Mouse (Mus musculus): ENCODE measurements around the gene Zfp473.
"Not testable (repeated sequence)": the region's sequence is repeated elsewhere in the genome, so short reads cannot be mapped to it uniquely, and the experiment has no call there.

The Zfp473 gene

DNA sequence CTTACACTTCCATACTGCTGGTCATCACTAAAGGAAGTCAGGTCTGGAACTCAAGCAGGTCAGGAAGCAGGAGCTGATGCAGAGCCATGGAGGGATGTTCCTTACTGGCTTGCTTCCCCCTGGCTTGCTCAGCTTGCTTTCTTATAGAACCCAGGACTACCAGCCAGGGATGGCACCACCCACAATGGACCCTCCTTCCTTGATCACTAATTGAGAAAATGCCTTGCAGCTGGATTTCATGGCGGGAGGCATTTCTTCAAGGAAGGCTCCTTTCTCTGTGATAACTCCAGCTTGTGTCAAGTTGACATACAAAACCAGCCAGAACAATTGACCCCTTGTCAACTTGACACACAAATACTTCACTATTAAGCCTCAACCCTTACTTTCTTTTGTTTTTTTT lies at the start of gene Zfp473:
Gene Zfp473, minus strand, starts transcription at position 101 of the 400 bp plus-strand sequence.
- DNase-seq (ENCODE audit: low read depth), result not testable (repeated sequence)

DNA sequence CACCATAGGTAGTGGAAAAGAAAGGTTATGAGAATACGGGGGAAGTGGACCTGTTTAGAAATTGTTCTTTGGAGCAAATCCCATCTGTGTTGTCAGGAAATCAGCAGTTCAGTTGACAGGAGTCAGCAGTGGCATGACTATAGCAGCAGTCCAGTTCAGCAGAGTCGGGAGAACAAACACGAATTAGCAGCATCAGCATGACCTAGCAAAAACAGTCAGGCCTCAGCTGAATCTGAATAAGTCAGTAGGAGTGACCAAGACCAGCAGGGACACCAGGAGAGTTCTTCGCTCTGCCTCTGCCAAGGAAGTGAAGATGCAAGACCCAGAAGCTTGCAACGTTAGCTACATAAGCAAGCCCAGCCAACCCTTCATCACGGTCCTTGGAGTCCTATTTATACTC lies 41.9 kb upstream of the Zfp473 start:
- DNase-seq (ENCODE audit: low read depth), result no peak

DNA sequence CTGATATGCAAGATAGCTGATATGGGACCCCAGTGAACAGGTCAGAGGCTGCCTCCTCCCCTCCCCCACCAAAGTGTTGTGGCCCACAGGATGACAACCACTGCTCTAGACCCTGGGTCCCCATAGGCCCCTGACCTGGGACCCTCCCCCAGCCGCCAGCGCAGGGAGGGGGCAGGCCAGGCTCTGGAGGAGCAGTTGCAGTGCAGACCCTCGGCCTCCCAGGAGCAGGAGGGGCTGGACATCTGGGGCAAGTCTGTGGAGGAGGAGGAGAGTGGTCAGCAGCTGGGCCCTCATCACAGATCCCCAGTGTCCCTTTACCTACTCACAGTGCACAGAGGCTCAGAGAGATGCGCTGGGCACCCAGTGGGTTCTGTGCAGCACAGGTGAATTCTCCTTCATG lies 39.2 kb upstream of the Zfp473 start:
- no peak for DNase-seq (ENCODE audit: low read depth)

DNA sequence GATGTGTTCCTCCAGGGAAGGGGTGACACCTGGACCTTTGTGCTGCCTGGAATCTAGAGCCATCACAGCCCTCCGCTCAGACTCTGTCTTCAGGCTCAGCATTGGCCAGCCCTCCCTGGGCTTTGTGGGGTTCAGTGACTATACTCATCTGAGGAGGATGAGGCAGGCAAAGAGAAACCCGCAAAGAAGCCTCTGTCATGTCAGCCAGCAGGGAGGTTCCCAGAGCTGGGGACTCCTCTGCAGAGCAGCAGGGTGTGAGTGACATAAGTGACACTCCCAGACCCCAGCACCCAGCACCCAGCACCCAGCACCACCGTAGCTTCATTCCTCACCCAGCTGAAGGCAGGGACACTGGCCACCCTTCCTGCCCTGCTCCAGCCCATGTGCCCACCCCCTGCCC lies 38.7 kb upstream of the Zfp473 start:
- DNase-seq (ENCODE audit: low read depth), result no peak

DNA sequence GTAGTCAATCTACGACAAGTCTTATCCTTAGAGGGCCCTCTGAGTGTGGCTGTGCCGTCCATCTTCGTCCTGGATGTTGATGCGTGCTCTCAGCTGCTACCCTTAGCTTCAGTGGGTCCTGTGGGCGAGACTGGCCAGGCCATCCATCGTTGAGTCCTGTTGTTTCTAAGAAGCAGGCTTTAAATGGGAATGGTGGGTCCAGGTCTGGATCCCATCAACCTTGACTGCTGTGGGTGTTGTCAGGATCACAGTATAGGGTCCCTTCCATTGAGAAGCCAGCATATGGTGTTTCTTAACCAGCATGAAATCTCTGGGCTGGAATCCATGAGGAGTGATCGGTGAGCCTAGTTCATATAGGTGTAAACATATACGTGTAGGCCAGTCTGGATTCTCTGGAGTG lies 29.3 kb upstream of the Zfp473 start:
- no peak for DNase-seq (ENCODE audit: low read depth)

DNA sequence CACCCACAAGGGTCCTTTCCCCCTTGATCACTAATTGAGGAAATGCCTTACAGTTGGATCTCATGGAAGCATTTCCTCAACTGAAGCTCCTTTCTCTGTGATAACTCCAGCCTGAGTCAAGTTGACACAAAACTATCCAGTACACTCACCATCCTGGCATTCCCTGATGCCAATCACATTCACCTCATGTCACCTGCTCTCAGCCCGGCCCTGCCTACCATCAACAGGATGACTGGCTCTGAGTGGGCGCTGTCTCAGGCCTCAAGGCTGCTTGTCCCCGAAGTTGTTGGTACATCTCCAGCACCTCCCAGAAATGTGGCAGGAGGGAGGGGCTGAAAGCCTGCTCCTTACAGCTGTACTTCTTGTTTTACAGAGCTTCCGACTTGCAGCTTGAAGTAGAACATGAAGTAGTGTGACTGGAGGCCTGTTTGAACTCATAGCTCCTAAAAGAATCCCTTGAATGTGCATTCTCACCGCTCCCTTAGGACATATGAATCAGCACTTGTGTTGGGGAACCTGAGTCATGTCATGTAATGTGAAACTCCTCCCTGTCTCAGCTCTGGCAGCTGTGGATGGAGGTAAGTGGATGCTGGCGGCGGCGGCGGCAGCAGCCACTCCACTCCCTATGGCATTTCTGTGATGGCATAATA lies 26.1 kb upstream of the Zfp473 start:
- no peak for DNase-seq (ENCODE audit: low read depth)

DNA sequence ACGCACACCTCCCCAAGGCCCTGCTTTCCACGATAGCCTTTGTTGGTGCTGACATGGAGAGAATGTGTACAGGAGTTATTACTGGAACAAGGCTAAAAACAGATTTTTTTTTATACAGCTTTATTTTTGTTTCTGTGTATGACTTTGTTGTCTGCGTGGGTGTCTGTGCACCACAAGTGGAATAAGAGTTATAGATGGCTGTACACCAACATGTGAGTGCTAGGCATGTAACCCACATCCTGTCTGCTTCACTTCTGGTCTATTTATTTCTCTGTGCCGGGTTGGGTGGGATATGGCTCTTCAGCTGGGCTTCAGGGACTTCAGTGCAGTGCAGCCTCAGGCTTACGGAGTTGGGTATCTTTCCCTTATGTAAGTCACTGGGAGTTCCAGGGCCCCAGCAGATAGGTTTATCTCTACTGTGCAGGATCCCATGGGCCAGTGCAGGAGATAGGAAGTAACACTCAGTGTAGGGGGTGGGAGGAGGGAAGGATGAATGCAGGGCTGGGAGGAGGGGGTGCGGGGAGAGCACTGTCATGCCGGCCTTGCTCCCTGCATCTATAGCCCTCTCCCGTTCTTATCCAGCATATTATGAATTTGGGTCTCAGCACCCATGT lies 21.8 kb upstream of the Zfp473 start:
- DNase-seq (ENCODE audit: low read depth), result peak; percentile 70

DNA sequence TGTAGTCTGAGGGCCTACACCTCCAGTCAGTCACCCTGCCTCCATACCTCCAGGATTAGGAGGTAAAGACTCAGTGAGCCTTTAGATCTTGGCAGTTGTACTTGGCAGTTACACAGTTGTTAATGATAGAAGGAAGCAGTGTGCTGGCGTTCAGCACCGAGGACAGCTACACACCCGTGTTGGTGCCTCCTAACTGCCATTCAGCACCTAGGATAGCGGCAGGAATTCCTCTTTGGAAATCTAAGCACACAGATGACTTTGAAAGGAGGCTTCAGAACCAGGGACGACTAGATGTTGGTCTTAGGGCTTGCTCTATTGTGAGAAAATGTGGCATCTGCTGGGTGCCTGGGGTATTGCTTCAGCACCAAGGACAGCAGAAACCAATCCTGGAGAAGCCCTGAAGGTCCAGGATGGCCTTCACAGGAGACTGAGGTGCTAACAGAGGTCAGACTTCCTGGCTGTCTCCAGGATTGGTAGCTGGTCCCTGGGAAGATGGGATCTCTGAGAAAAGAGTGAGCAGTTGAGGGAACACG lies 19.3 kb upstream of the Zfp473 start:
- peak; percentile 46 for DNase-seq (ENCODE audit: low read depth)

DNA sequence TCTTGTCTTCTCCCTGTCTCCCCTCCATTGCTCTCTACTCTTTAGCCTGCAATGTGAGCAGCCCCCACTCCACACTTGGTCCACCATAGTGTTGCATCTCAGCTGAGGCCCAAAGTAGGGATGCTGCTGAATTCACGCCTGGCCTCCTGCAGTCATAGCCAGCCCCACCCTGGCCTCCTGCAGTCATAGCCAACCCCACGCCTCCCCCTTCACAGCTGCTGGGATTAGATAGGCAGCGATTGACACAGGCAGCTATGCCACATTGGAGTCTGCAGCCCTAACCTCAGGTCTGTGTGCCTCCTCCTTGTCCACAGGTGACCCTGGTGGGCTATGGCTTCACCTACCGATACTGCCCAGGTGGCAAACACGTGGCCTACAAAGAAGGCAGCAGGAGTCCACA lies 17.3 kb upstream of the Zfp473 start:
- DNase-seq (ENCODE audit: low read depth), result no peak

DNA sequence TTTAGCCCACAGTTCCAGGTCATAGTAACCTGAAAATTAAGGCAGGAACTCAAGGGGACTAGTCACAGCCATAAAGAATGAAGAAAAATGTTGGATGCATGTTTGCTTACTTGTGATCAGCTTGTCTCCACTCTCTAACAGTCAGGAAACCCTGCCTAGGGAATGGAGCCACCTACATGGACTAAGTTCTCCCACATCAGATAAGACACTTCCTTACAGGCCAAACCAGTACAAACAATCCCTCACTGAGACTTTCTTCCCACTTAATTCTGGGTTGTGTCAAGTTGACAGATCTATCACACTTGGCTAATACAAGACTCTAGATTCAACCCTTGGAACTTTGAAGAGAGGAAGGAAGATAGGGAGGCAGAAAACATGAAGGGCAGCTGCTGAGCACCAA lies 9.5 kb upstream of the Zfp473 start:
- no peak for DNase-seq (ENCODE audit: low read depth)

DNA sequence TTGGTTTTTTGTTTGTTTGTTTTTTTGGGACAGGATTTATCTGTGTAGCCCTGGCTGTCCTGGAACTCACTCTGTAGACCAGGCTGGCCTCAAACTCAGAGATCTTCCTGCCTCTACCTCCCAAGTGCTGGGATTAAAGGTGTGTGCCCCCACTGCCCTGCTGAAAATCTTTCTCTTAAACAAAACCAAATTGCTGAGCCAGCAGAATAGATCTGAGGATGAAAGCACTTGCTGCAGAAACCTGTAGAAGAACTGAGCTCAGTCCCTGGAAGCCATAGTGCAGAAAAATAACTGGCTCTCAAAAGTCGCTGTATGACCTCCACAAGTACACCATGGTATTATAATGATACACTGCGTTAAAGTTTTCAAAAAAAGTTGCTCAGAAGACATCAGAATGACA lies 6.3 kb upstream of the Zfp473 start:
- no peak for DNase-seq (ENCODE audit: low read depth)

DNA sequence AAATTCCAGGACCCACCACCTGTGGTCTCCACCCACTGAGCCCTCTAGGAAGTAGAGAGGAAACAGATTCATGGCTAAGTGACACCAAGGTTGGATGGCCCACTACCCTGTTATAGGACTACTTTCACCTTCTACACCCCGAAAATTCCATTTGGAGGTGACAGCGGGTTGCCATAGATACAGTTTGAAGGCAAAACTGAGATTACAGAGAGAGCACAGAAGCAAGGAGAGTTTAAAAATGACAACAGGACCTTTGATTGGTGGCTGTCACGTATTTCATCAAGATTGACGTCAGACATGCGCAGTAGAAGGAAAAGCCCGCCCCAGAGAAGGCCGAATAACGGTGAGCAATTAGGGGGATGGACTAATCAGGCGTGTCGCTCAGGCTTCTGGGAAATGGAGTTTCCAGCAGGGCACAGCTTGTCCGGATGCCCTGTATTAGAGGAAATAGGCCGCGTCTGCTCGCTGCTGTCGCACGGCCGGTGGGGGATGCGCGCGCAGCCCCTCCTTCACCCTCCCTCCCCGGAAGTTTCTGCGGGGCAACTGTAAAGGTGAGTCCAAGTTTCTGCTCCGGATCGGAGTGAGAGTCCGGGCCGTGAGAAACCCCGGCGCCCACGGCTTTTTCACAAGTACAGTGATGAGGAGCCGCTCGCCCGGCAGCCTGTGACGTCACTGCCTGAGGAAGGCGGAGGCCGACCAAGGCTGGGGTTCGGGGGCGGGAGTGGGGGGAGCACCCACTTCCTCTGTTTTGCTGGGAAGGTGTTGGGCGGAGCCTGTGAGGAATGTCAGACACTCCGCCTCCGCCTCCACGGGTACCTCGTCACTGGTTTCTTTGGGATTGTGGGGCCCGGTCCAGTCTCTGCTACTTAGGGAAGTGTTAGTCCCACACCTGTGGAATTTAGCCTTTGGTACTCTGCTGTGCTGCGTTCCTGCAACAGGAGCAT lies 2.5 kb downstream of the Zfp473 start, which contains the start of gene Vrk3:
Gene Vrk3, plus strand, starts transcription at position 313 of the 944 bp plus-strand sequence.
- peak; percentile 97 for DNase-seq (ENCODE audit: low read depth)

DNA sequence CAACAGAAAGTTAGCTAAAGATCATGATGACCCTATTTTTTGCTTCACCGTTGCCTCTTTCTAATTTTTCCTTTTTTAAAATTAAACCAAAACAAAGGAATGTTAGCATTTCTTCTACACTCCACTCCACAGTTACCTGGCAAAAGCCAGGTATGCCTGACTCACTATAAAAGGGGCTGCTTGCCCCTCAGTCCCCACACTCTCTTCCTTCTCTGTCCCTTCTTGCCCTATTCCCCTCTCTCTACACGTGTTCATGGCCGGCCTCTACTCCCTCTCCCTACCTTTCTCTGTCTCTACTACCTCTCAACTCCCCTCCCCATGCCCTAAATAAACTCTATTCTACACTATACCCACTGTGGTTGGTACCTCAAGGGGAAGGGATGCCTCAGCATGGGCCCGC lies 3.7 kb downstream of the Zfp473 start:
- no peak for DNase-seq (ENCODE audit: low read depth)

DNA sequence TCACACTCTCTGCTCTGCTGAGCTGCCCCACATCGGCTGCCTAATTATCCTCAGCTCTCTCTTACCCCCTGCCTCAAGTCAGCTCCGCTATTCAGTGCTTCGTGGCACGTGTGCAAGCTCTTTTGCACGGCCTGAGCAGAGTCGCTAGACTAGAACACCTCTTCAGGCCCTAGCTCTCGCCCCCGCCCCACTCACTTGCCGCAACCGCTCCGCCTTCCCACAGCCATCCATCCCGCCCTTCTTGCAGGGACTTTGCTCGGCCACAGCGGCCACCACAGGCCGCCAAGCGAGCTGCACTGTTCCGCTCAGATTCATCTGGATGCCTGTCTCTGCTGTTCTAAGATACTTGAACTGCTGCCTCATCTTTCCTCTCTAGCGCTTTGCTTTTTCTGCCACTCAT lies 5.8 kb downstream of the Zfp473 start:
- peak; percentile 92 for DNase-seq (ENCODE audit: low read depth)

DNA sequence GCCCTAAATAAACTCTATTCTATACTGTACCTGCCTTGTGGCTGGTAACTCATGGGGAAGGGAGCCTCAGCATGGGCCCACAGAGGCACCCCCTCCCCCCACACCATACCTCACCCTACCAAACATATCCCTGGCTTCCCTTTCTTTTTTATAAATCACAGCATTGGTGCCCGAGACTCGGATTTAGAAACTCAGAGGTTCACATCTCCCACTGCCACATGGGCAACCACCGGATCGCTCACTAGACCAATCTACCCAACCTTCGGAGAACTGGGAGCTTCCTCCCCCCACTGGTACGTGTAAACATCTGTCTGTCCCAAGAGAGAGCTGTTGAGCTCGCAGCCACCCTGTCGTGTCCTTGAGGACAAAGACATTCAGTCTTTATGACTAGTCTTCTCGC lies 6.6 kb downstream of the Zfp473 start:
- no peak for DNase-seq (ENCODE audit: low read depth)

DNA sequence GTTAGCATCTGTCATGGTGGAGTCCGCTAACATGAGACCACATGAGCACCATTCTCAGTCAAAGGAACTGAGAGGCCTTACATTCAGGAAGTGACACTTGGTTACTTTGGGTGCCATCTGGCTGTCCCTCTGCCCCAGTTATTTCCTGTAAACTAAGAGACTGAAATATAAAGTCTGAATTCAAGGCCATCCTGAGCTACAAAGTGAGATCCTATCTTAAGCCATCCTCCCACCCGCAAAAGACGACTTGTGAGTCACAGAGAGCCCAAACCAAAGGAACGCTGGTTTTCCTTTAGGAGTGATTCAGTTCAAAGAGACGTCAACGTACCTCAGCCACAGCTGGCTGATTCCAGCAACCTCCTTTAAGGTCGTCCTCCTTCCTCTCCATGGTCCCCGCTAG lies 9.5 kb downstream of the Zfp473 start:
- DNase-seq (ENCODE audit: low read depth), result no peak

DNA sequence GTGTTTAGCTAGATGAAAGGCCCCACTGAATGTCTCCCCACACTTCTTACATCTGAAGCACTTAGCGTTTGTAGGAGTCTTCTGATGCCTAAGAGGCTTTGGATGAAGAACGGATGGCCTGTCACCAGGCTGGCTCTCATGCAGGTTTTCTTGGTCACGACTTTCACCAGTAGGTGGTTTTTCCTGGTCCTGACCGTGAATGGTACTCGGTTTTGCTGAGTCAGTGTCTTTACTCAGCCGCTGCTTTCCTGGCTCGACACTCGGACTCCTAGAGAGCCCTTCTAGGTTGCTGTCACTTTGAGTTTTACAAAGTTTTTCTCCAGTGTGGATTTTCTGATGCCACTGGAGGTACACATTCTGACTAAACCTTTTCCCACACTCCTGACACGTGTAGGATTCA lies 17.1 kb downstream of the Zfp473 start:
- no peak for DNase-seq (ENCODE audit: low read depth)

DNA sequence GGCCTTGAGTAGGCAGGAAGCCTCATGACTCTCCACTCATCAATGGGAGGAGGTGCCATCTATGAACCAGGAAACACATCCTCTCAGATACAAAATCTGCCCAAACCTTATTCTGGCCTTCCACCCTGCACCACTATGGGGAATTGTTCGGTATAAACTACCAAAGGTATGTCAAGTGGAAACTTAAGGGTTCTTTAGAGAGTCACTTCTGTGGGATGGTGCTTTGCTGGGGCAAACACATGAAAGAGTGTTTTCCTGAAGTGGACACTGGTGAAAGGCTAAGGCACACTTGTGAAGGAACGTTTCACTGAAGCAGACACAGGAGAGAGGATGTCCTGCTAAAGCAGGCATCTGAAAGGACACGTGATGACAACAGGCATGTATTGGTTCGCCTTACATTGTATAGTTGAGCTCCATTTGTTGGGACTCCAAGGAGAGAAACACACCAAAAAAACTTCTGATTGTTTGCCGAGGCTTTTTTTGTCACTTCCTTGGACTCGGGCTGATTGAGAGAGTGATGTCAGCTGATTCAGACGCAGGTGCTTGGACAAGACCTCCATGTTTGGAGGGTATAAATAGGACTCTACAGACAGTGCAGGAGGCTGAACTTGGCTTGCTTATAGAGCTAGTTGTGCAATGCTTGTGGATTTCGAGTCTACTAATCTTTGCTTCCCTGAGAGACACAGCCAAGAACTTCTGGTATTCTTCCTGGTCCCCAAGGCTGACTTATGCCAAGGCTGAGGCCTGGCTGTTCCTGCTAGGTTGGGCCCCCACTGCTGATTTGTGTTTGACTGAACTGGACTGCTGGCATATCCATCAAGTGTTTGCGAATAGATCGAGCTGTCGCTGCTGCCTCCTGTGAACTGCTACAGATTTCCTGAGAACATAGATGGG lies 22.5 kb downstream of the Zfp473 start:
- no peak for DNase-seq (ENCODE audit: low read depth)

DNA sequence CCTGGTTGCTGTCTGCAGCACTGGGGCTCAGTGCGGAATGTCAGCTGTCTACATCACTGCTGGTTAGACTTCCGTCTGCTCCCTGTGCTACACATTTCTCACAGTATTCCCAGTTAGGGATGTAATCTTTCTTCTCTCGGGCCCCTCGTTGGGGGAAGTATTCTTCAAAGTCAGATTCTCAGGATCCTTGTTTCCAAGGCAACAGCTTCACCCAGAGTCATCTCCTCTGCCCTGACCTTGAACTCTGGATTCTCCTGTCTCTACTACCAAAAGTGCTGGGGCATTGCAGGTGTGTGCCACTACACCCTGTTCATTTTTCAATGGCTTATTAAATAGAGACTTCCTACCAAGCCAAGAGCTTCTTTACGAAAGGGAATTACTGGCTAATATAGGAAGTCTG lies 23.7 kb downstream of the Zfp473 start:
- no peak for DNase-seq (ENCODE audit: low read depth)

DNA sequence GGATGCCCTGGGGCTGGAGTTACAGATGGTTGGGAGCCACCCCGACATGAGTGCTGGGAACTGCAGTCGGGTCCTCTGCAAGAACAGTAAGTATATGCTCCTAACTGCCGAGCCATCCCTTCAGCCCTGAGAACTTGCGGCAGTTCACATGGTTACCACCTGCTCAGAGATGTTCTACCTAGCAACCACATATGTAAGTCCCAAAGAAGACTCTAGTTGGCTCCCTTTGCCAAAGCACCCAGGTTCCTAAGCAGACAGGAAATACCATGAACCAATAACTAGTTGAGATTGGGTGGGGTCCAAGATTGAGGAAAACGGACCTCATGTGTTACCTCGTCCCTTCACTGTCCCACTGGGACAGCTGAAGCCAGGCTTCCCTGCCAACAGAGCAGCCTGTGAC lies 24.5 kb downstream of the Zfp473 start:
- DNase-seq (ENCODE audit: low read depth), result peak; percentile 57

DNA sequence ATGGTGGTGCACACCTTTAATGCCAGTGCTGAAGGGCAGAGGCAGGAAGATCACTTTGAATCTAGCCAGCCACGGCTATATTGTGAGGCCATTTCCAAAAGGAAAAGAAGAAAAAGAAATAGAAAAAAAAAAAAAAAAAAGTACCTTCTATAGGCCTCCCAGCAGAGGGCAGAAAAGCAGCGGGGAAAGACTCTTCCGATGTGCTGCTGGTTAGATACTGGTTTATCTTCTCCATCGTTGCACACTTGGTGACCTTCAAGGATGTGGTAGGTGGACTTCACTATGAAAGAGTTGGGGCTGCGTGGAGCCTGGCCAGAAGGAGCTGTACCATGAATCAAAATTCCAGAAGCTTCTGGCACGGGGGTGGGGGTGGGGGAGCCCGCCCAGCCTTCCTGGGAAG lies 26.5 kb downstream of the Zfp473 start:
- peak; percentile 56 for DNase-seq (ENCODE audit: low read depth)

DNA sequence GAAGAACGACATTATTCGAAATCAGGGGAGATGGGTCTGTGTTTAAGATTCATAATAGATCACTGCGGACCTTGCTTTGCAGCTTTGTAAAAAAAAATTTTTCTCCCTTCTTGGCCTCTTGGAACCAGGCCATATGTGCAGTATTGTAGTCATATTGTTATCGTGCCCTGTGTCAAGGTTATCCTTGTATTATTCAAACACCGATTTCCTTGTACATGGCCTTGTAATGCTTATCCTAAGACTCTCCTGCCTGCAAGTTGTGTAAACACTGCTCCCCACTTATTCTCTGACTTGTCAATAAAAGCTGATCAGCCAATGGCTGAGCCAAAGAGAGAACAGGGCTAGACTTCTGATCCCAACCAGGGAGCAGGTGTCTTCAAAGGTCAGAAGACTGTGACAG lies 28.8 kb downstream of the Zfp473 start:
- DNase-seq (ENCODE audit: low read depth), result no peak
